Mouse (Mus musculus) neural tube, embryonic 12.5 days (tissue): ENCODE data around the gene Scel. TPM values are rescaled to one million over a fixed set of nuclear protein-coding genes. Genes with fewer than 3 reads are reported as not detected.

Source experiments
- ATAC-seq: fragments of 200-750 bp; cut with Nextera tagmentation; 2 replicates; pipeline ENCODE4 v1.8.0; 2017; ENCODE audit warnings: low read depth, mild to moderate bottlenecking, moderate TSS enrichment, moderate library complexity; ENCODE audit not compliant: low FRiP score
- H3K27ac ChIP-seq: fragments of 300-500 bp; sonication (generic); 2 replicates; pipeline ENCODE4 v1.5.1; 2016
- H3K27me3 ChIP-seq: fragments of 300-500 bp; sonication (generic); replicated peaks from 2 replicates; pipeline ENCODE4 v1.6.1; 2016; ENCODE audit warnings: mild to moderate bottlenecking
- H3K36me3 ChIP-seq: fragments of 300-500 bp; sonication (generic); 2 replicates; pipeline ENCODE4 v1.6.1; 2016; ENCODE audit warnings: mild to moderate bottlenecking
- H3K4me1 ChIP-seq: fragments of 300-500 bp; sonication (generic); 2 replicates; pipeline ENCODE4 v1.6.1; 2016
- H3K4me2 ChIP-seq: fragments of 300-500 bp; sonication (generic); replicated peaks from 2 replicates; pipeline ENCODE4 v1.6.1; 2016; ENCODE audit warnings: mild to moderate bottlenecking
- H3K4me3 ChIP-seq: fragments of 300-500 bp; sonication (generic); 2 replicates; pipeline ENCODE4 v1.5.1; 2016
- H3K9ac ChIP-seq: fragments of 300-500 bp; sonication (generic); 2 replicates; pipeline ENCODE4 v1.6.1; 2016; ENCODE audit warnings: mild to moderate bottlenecking
- H3K9me3 ChIP-seq: fragments of 300-500 bp; sonication (generic); 2 replicates; pipeline ENCODE4 v1.6.1; 2016; ENCODE audit warnings: mild to moderate bottlenecking
- WGBS: fragments of 180-500 bp; shearing (Covaris S2); methylation state at CpG from one replicate; pipeline ENCODE4 v1.1.7; 2016; 5-methylcytosine and 5-hydroxymethylcytosine counted together
- polyA plus RNA-seq: library from polyadenylated mRNA; unstranded; fragments of >200 nt; fragmentation: Nextera tagmentation; extraction: Ambion mirVana; gene quantifications from 2 replicates; pipeline ENCODE4 v1.2.1, GENCODE M21; 2016

Scel gene
- polyA plus RNA-seq, 1 experiment from 2014 or later, result 0.15 TPM

DNA sequence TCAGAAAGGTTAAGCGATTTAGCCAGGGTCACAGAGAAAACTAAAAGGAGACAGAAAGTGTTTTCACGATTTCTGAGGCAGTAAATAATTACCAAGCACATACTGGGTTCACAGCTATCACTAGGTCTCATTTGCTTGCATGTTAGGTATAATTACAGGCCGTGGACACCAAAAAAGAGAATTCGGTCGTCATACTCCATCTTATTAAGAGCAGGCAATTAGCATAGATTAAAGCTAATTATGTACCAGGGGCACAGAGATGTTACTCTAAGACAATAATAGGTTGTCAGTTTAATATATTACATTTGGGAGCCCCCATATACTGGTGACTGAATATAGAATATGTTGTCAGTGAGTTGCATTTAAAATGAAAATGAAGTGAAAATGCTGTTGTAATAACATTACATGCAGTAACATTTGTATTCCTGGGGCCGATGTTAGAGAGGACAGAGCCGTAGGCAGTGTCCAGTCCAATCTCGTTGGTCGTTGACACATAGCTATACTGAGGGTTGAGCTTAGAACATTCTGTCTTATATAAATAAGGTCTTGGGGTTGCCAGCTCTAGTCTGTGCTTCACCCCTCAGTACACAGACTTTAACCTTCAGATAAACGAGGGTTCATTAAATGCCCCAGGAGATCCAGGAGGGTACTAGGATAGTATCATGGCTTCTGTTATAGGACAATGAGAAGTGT lies 74.2 kb downstream of the Scel start:
- Histone ChIP-seq H3K4me2 (no peak overlapping the region), H3K9ac (no peak overlapping the region), H3K4me1 (peaks cover 4% of the 10 kb centered on the region; the same call in 1 of the 2 replicates), H3K36me3 (no peaks in the 10 kb centered on the region), H3K9me3 (no peaks in the 10 kb centered on the region), H3K27me3 (no peaks in the 10 kb centered on the region), H3K4me3 (no peak overlapping the region), H3K27ac (no peak overlapping the region)
- ATAC-seq, result peak; percentile 77
- WGBS, result 57% methylated on average over 10 of the region's 10 CpGs

DNA sequence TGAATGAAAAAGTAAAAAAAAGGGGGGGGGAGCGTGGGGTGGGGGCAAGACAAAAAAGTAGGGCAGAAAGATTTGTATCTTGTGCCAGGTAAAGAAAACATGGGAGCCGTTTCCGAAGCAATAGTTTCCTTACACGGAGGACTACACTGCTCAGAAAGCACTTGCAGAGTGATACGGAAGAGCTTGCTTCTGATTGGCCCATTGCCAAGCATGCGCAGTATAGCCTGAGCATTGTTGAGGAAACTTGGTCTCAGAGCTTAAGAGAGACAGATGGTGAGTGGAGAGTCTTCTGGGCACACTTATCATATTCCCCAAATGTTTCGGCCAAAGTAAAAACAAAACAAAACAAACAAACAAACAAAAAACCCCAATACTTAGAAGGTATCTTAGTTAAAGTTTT lies 76.7 kb downstream of the Scel start:
- H3K9ac ChIP-seq, result no peak overlapping the region
- H3K27ac ChIP-seq, result no peak overlapping the region
- 82% methylated on average over 7 of the region's 7 CpGs for WGBS
- H3K27me3 ChIP-seq, result no peaks in the 10 kb centered on the region
- H3K4me1 ChIP-seq, result peaks cover 4% of the 10 kb centered on the region; the same call in 1 of the 2 replicates
- no peak for ATAC-seq
- no peak overlapping the region for H3K4me3 ChIP-seq
- no peaks in the 10 kb centered on the region for H3K36me3 ChIP-seq
- H3K9me3 ChIP-seq, result no peaks in the 10 kb centered on the region
- no peak overlapping the region for H3K4me2 ChIP-seq

DNA sequence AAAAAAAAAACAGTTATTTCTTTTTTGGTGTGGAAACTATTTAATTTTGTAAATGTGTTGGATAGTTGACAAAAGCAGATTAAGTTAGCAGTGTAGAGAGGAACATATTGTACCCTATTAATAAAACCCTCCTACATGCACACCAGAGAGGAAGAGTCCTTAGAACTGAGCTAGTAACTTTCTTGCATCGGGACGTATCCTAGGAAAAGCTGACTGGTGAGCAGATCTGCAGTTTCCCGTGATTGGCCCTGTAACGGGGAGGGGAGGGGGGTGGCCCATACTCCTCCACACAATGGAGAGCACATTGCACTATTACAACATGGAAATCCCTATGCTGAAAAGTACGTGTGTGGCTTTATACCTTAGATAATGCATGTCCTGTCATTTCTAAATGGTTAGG lies 82.7 kb downstream of the Scel start:
- no peak overlapping the region for H3K4me3 ChIP-seq
- WGBS, result 70% methylated on average over 5 of the region's 5 CpGs
- no peaks in the 10 kb centered on the region for H3K9me3 ChIP-seq
- H3K4me1 ChIP-seq, result no peaks in the 10 kb centered on the region
- H3K9ac ChIP-seq, result no peak overlapping the region
- H3K27me3 ChIP-seq, result no peaks in the 10 kb centered on the region
- H3K4me2 ChIP-seq, result no peak overlapping the region
- no peak for ATAC-seq
- H3K36me3 ChIP-seq, result no peaks in the 10 kb centered on the region
- no peak overlapping the region for H3K27ac ChIP-seq

DNA sequence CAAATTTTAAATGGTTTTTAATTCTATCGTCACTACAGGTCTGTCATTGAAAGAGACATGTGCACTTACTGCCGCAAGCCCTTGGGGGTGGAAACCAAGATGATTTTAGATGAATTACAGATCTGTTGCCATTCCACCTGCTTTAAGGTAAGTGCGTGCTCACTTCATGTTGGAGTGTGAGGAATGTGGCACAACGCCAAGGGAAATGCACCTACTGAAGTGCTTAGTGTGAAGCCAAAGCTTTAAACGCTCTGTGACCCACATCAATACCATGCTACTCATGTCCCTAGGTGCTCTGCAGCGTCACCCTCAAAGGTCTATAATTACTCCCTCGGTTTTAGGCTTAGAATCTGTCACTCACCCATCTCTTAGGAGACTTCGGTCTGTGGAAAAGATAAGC lies 94.9 kb downstream of the Scel start:
- WGBS, result 90% methylated on average over 8 of the region's 8 CpGs
- no peaks in the 10 kb centered on the region for H3K36me3 ChIP-seq
- H3K27ac ChIP-seq, result no peak overlapping the region
- H3K4me2 ChIP-seq, result no peak overlapping the region
- no peak for ATAC-seq
- no peak overlapping the region for H3K4me3 ChIP-seq
- no peaks in the 10 kb centered on the region for H3K4me1 ChIP-seq
- H3K9ac ChIP-seq, result no peak overlapping the region
- no peaks in the 10 kb centered on the region for H3K27me3 ChIP-seq
- no peaks in the 10 kb centered on the region for H3K9me3 ChIP-seq

DNA sequence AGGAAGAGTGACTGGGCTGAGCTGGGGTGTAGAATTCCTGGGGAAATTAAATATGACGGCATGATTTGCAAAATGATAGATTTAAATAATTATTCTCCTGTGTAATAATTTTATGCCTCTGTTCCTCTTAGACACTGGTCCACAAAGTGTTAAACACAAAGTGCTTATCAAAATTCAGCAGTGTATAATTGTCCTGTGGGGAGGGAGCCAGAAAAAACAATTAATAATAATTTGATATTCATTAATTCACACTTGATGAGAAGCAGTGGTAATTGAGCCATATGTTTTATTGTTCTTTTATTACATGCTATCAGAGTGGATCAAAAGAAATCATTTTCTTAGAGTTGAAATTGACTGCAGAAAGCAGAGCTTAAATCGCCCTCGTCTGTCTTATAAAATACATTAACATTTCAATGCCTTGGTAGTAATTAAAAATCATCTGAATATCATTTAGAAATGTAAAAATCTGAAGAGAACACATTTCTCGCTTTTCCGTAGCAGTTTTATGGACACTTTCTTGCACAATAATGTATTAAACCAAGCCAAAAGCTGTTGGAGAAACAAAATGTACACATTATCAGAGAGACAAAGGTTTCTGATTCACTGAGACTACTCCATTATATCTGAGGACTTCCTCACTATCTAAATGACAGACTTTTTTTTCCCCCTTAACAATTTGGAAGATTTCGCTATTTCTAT lies 100.6 kb downstream of the Scel start:
- H3K9ac ChIP-seq, result no peak overlapping the region
- no peaks in the 10 kb centered on the region for H3K4me1 ChIP-seq
- H3K4me2 ChIP-seq, result no peak overlapping the region
- no peaks in the 10 kb centered on the region for H3K36me3 ChIP-seq
- ATAC-seq, result no peak
- no peaks in the 10 kb centered on the region for H3K27me3 ChIP-seq
- no peak overlapping the region for H3K4me3 ChIP-seq
- H3K27ac ChIP-seq, result no peak overlapping the region
- WGBS, result 69% methylated on average over 6 of the region's 6 CpGs
- H3K9me3 ChIP-seq, result no peaks in the 10 kb centered on the region

DNA sequence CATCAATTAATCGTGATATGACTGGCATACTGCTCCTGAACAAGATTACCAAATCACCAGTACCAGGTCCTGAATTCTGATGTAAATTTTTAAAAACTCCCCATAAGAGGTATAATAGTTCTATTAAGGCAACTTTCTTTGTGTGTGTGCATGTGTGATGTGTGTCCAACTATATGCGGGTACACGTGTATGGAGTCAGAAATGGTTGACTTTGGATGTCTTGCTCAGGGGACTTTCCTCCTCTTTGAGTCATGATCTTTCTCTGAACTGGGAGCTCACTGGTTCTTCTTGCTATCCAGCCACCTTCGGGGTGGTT lies 101.1 kb downstream of the Scel start:
- Histone ChIP-seq H3K9ac (no peak overlapping the region), H3K9me3 (no peaks in the 10 kb centered on the region), H3K36me3 (no peaks in the 10 kb centered on the region), H3K4me1 (no peaks in the 10 kb centered on the region), H3K27me3 (no peaks in the 10 kb centered on the region), H3K4me2 (no peak overlapping the region), H3K4me3 (no peak overlapping the region), H3K27ac (no peak overlapping the region)
- 92% methylated on average over 4 of the region's 4 CpGs for WGBS
- no peak for ATAC-seq

DNA sequence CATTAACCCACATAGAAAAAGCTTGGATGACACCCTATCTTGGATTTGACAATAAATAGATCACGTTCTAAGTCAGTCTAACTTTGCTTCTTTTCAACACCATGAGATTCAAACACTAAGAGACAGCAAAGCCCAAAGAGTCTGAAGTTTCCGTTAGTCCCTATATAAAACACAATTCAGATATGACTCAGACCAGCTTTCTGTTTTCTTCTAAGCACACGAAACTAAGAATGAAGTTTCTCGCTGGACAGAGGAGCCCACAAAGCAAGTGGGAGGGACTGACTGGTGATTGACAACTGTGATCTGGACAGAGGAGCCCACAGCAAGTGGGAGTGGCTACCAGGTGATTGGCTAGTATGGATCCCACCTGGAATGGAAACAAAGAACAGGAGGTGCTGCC lies 106.6 kb downstream of the Scel start:
- no peak overlapping the region for H3K4me2 ChIP-seq
- no peaks in the 10 kb centered on the region for H3K27me3 ChIP-seq
- no peaks in the 10 kb centered on the region for H3K36me3 ChIP-seq

DNA sequence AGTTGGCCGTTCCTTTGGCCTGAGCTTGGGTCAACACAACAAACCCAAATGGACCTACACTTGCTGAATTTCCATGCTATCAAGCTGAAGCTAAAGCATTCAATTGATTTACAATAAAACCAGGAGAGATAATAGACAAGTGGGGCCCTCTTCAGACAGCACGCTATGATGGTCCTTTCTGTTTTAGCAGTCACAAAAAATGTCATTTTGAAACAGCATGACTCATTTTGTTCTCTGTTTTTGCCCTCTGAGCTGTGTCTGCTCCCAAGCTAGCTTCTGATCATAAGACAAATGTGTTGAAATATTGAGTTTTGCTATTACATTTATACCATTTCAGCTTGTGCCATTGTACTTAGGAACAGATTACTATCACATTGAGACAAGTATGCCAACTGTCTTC lies 108.1 kb downstream of the Scel start:
- Histone ChIP-seq H3K9me3 (no peaks in the 10 kb centered on the region), H3K9ac (no peak overlapping the region), H3K27ac (no peak overlapping the region), H3K4me3 (no peak overlapping the region), H3K36me3 (no peaks in the 10 kb centered on the region), H3K27me3 (no peaks in the 10 kb centered on the region), H3K4me2 (no peak overlapping the region), H3K4me1 (no peaks in the 10 kb centered on the region)
- WGBS, result 91% methylated on average over 2 of the region's 2 CpGs
- no peak for ATAC-seq

More for the DNA sequence above, 106.6 kb downstream of the Scel start:
- H3K9ac ChIP-seq, result no peak overlapping the region
- no peaks in the 10 kb centered on the region for H3K9me3 ChIP-seq
- 91% methylated on average over 4 of the region's 4 CpGs for WGBS
- no peaks in the 10 kb centered on the region for H3K4me1 ChIP-seq
- no peak overlapping the region for H3K4me3 ChIP-seq
- no peak overlapping the region for H3K27ac ChIP-seq
- no peak for ATAC-seq

DNA sequence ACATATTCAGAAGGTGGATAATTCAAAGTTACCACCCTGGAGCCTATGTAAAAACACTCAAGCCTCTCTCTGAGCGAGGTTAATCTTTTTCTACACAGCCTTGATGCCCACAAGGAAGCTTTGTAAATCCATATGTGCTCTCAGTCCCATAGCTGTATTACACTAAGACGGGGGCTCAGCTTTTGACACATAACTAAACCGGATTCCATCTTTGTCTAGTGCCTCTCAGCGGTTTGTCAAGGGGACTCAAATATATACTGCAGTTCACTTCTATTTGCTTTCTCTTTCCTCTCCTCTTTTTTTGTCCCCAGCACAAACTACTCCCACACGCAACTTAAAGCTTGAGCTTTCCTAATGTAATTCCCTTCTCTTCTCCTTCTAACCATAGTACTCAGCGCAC lies 113.0 kb downstream of the Scel start:
- Histone ChIP-seq H3K9ac (no peak overlapping the region), H3K36me3 (no peaks in the 10 kb centered on the region), H3K9me3 (no peaks in the 10 kb centered on the region), H3K27me3 (no peaks in the 10 kb centered on the region), H3K4me1 (no peaks in the 10 kb centered on the region), H3K4me3 (no peak overlapping the region), H3K4me2 (no peak overlapping the region), H3K27ac (no peak overlapping the region)
- 92% methylated on average over 6 of the region's 6 CpGs for WGBS
- ATAC-seq, result no peak

DNA sequence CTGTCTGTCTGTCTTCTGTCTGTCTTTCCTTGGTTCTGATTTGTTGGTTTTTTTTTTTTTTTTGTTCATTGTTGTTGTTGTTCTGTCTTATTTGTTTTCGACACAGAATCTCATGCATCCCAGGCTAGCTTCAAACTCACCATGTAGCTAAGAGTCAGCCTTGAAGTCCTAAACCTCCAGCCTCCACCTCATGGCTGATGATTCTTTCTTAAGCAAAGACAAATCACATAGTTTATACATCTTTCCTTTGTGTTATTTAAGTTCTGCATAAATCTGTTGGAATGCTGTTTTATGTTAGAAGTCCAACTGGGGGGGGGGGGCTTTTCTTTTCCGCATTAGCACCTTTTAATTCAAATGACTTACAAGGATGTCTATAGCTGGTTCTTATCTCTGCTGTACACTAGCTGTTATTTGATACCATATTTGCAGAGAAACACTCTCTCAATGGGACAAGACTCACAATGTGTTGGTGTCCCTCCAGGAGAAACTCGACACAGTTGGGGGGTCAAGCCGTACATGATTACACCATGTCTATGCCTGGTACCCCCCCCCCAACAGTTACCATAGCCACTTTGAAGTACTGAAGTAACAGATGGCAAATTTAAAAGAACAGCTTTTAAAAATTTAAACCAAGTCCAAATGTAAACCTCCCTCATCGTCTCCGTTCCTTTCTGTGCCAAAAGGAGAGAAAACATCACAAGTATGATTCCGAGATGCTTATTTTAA lies 116.7 kb downstream of the Scel start:
- Histone ChIP-seq H3K9me3 (no peaks in the 10 kb centered on the region), H3K36me3 (no peaks in the 10 kb centered on the region), H3K27ac (no peak overlapping the region), H3K4me1 (no peaks in the 10 kb centered on the region), H3K4me3 (no peak overlapping the region), H3K4me2 (no peak overlapping the region), H3K27me3 (no peaks in the 10 kb centered on the region), H3K9ac (no peak overlapping the region)
- 89% methylated on average over 7 of the region's 7 CpGs for WGBS
- no peak for ATAC-seq

DNA sequence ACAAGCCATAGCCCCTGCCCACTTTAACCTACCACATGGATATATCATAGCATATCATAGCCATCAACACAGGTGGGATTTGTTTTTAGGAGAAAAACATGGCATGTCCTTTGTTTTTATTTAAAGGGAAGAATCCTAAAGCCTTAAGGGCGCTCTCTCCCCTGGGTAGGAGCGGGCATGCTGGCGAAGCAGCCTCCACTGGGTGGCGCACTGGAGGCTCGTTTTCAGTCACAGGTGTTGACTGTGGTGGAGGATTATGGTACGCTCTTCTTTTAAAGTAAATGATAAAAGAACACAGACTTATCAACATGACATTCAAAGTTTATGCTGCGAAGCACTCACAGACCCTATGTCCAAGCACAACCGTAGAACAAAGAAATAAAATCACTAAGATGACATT lies 117.4 kb downstream of the Scel start:
- no peak for ATAC-seq
- Histone ChIP-seq H3K4me1 (no peaks in the 10 kb centered on the region), H3K9me3 (no peaks in the 10 kb centered on the region), H3K9ac (no peak overlapping the region), H3K36me3 (no peaks in the 10 kb centered on the region), H3K4me2 (no peak overlapping the region), H3K27me3 (no peaks in the 10 kb centered on the region), H3K4me3 (no peak overlapping the region), H3K27ac (no peak overlapping the region)
- 79% methylated on average over 8 of the region's 8 CpGs for WGBS

DNA sequence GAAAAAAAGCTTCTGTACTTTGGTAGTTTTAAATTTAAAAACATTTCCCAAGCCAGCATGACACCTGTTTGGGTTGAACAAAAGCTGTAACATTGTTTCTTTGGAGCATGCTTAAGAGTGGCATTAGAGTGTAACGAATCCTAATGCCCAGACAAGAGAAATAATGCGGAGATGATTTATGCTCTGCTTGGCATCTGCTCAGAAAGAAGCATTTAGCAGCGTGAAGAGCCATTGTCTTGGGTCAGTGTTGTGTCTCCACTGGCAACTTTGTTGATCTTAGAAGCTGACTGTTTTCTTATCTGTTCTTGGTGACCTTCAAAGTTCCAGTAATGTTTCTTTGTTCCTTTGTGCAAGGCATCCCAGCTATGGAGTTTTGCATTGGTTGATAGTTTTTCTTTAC lies 130.8 kb downstream of the Scel start:
- H3K4me2 ChIP-seq, result no peak overlapping the region
- ATAC-seq, result peak; percentile 61; the same call in 1 of the 2 replicates

More for the DNA sequence above, 130.8 kb downstream of the Scel start:
- no peak overlapping the region for H3K4me3 ChIP-seq
- H3K9ac ChIP-seq, result no peak overlapping the region
- WGBS, result 28% methylated on average over 3 of the region's 3 CpGs
- no peak overlapping the region for H3K27ac ChIP-seq
- H3K27me3 ChIP-seq, result no peaks in the 10 kb centered on the region
- H3K36me3 ChIP-seq, result no peaks in the 10 kb centered on the region
- H3K4me1 ChIP-seq, result no peaks in the 10 kb centered on the region; the same call in 1 of the 2 replicates
- no peaks in the 10 kb centered on the region for H3K9me3 ChIP-seq
